Mouse (Mus musculus) kidney, adult 11 months (tissue): ENCODE measurements around the gene Bicc1.
A peak's percentile ranks its signal among the peaks of the same experiment; 100 is the strongest.
"Not testable (repeated sequence)": the region's sequence is repeated elsewhere in the genome, so short reads cannot be mapped to it uniquely, and the experiment has no call there.

Experiments used
- DNase-seq: peaks from one replicate; pipeline ENCODE4 v3.0.0; 2022

The Bicc1 gene

DNA sequence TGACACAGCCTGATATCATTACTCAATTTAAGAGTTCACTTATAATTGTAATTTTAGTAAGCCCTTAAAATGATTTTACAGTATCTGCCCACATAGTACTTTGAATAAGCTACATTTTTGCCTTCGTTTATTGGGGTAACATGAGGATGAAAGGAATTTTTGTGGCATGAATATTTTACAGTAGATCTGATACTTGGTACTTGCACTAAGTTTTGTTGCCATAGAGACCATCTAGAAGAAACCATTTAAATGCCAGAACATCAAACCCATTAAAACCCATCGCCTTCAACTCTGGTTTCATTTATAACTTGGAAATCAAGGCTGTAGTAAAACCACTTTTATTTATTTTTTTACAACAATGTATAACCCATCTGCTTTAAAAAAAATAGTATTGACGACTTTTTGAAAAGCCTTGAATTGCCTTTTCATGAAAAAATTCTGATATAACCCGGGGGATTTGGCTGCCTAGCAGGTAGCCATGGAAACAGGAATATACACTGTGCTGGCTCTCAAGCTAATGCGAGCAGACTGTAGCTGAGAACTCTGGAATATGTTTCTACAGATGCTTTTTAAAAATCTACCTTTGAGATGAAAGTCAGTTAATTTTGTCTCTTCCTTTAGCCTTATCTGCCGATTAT, 165.9 kb downstream of the Bicc1 start:
- no peak for DNase-seq

DNA sequence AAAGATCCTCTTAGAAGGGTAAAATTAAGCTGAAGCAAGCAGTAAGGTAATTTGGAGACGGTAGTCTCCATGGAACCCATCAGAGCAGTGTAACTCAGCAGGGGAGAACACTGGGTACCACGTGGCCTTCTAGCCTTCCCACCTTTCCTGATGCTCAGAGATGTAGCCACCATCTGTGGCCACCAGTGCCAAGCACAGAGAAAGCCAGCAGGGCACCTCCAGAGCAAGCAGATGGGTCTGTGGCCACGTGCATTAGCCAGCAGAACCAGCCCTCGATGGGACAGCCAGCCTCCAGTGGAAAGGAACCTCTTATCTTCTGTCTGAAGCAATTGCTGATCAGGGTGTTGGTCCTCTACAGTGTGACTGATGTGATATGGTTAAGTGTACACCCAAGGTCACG, 172.1 kb downstream of the Bicc1 start:
- DNase-seq, result no peak

DNA sequence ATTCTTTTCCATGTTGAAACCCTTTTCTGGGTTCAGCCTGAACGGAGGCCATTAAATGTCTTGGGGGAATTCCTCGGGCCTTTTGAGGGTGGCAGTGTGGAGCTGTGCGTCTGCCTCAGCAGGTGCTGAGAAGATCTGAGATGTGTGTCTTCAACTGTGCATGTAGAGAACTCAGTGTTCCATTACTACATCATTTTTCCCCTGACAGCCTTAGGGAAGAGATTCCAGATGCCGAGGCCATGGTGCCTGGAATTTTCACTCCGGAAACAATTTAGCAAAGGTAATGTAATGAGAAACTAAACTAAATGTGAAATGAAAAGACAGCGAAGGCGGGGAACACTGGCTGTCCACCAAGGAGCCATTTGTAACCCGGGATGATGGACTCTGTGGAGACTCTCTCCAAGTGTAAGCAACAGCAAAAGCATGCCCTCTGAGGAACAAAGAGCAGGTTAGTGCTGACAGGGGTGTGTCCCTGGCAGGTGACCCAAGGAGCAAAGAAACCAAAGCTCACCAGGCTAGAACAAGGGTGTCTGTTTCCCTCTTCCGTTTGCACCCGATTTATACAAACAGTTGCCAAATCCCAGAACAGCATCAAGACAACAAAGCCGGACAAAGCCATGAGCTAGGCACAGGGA, 176.3 kb downstream of the Bicc1 start:
- no peak for DNase-seq

DNA sequence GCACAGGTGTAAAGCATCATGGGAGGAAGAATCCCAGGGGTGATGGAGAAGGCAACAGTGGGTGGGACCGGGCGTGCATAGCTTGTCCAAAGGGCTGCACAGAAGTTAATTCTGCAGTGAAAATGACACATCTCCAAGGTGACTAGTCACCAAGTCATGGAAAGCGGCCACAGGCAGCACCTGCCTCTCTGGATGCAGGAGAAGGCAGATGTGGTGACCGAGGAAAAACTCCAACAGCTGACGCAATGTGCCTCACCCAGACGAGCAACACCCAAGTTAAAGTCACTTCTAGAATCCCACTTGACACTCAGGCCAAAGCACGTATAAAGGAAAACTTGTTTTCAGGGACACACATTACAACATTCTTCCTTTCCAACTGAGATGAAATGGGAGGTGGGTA, 177.3 kb downstream of the Bicc1 start:
- DNase-seq, result no peak

DNA sequence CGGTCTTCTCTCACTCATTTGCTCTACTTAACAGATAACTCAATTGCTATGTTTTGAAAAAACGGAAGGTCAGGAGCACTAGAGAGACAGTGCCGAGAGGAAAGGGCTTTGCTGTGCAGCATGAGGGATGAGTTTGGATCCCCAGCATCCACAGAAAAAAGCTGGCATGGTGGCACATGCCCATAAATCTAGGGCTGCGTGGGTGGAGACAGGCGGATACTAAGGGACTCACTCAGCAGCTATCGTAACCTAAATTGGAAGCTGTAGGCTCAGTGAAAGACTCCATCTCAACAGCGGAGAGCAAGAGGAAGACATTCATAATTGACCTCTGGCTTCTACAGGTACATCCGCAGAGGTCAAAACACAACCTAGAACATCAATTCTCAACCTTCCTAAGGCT, 179.8 kb downstream of the Bicc1 start:
- DNase-seq, result no peak

DNA sequence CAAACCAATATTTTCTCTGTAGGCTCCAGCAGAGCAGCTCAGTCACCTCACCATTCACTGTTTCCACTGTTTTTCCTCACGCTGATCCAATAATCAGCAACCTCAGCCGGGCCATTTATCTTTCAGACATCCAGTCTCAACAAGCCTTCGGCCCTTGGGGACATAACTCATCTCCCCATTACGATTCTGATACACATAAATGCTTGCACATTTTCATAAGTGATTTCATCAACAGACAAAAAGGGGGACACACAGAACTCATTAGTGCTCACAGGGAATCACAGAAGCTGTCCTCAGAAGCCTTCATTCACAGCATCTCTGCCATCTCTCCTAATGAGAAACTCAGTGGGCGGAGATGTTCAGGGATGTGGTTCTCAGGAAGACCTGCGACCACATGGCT, 182.4 kb downstream of the Bicc1 start:
- DNase-seq, result no peak

DNA sequence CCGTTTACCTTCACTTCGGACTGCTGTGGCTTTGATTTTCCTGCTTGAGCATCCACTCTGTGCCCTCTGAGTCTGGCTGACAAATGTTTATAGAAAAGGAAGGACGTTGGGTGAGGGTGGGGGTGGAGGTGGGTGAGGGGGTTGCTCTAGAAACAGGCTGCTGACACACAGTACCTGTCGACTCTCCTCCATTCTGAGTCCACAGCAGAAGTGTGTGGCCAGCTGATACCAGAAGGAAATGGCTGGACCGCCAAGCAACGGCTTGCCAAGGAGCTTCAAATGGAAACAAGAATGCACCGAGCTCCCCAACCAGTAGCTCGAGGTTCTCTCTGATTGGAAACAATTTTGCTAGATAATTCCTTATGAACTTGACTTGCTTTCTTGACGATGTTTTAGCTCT, 182.9 kb downstream of the Bicc1 start:
- no peak for DNase-seq

DNA sequence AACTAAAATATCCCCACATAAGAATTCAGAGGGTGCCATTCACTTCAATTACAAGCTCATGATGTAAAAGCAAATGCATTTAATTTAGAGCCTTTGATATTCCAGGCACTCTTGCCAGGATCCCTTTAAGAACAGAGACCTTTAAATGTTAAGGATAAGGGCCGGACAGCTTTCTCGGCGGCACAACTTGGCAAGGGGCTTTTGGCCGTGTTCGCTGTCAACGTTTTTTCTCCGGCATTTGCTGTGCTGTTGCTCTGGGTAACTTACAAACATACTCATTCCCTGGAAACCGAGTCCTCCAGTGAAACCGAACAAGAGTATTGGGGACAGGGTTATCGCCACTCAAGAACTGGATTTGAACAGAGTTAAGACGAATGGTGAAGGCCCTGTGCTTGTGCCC, 188.3 kb downstream of the Bicc1 start:
- DNase-seq, result no peak

DNA sequence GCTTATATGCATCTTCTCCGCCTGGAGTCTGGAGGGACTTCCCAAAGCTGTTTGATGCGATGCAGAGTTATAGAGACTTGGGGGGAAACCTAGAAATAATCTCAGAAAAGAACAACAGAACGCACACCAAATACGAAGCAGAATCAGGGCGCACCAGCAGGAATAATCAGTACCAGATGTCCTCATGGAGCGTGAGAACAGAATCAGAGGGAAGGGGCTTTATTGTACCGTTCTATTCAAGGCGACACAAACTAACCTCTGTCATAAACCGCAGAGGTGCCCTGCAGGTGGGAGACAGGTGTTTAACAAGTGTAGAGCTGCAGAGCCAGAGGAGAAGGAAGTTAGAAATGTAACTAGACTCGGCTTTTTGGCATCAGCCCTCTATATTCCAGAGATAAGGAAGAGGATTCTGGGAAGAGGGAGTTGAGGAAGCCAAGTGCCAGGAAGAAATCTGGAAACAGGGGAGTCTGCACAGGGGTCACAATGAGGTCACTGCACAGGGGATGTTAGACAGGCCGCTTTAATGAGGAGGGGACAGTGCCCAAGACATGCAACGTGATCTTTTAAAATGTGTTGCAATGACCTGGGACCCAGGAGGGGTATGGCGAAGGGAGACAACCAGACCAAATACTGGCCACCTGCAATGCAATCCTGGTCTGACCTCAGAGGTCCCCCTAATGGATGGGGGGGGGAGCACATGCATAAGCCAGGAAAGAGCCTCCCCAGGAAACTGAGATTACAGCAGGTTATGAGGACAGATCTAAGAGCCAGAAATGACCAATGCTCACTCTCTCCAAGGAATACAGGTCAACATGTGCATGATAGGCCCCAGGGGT, 190.4 kb downstream of the Bicc1 start:
- no peak for DNase-seq

DNA sequence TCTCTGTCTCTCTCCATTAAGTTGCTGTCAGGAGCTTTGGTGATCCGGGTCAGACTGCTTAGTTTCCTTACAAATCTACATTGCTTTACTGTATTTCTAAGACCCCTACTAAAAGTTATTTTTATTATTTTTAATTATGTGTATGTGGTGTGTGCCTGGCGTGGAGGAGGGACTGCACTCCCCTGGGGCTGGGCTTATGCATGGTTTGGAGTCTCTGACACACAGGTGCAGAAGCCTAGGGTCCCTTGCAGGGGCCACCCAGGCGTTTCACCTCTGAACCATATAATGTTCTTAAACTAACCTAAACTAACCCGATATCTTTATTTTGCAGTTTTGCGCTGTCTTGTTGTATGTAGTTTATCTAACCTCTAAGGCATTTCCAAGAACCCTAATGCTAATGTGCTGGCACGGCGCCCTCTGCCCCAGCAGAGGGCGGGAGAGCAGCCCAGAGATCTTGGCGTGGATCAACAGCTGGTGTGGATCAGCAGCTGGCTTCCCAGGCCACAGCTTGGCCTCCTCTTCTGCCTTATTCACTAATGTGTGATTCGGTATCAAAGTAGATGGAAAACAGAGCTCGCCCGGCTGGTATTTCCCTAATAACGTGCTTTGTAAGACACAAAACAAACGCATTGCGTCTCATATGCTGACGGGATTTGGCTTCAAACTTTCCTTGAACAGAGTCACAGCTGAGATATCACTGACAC, 192.7 kb downstream of the Bicc1 start:
- peak; percentile 68 for DNase-seq

DNA sequence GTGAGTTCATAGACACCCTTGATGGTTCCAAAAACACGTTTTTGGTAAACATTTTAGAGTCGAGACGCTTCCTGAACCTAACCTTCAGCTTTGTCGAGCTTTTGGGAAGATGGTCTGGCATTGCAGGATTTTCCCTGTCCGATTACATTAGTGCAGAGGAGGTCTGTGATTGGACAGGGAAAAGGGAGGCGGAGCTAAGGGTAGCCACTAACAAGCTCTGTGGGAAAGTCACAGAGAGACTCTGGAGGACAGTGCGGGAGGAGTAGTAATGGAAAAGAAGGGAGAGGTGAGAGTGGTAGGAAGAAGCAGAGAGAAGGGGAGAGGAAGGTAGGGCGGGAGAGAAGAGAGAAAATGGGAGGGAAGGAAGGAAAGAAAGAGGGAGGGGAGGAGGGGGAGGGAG, 194.8 kb downstream of the Bicc1 start:
- DNase-seq, result no peak

DNA sequence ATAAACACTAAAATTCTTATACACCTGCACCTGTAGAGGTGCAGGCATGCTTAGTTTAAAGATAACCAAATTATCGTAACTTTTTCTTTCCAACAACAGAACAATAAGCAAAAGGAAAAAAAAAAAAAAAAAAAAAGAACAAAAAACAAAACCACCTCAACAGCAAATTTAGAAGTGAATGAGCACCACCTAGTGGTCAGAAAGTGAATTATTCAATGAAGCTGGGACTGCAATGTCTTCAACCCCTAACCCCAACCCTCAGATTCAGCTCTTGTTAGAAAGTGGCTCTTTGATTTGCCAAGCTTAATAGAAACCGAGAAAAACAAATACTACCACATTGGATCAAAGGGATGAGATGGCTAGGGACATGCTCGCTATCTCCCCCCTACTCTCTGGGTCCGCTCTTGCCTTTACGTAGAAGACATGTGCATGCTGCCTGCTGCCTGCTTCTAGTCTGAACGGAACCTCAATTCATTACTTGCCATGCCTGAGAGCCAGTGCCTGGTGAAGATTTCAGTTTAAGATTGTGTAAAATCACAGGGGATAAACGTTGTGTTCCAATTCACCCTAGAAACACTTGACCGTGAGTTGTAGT, 195.8 kb downstream of the Bicc1 start:
- no peak for DNase-seq

DNA sequence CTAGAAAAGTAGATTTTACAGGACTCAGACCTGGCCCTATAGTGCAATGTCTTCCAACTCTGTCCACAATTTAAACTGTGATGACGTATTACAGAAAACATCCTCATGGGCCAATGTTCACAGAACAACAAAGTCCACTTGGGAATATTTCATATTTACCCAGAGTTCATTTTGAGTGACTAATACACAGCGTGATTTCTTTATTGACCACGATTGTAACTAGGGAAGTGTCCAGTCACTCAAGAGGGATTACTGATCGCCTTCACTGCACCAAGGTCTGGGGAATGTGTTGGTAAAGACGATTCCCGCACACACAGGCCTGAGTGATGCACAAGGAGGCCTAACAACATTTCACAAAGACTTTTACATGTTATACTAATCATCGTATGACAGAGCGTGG, 197.9 kb downstream of the Bicc1 start:
- DNase-seq, result no peak

DNA sequence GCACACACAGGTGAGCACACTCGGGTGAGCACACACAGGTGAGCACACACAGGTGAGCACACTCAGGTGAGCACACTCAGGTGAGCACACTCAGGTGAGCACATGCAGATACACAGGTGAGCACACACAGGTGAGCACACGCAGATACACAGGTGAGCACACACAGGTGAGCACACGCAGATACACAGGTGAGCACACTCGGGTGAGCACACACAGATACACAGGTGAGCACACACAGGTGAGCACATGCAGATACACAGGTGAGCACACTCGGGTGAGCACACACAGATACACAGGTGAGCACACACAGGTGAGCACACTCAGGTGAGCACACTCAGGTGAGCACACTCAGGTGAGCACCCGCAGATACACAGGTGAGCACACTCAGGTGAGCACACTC, 199.1 kb downstream of the Bicc1 start:
- DNase-seq, result not testable (repeated sequence)

DNA sequence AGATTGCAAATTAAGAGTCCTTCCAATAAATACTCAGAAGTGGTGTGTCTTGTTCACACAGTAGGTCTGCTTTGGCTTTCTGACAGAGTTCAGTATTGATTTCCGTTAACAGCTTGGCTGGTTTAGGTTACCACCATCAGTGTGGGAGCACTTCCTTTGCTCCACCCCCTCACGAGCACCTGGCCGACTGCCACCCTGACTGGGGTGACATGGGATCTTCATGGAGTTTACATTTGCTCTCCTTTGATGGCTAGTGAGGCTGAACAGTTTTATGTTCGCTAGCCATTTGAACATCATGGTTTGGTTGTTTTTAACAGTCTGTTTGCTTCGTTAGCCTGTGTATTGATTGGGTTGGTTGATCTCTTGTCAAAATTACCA, 206.7 kb downstream of the Bicc1 start:
- DNase-seq, result no peak

DNA sequence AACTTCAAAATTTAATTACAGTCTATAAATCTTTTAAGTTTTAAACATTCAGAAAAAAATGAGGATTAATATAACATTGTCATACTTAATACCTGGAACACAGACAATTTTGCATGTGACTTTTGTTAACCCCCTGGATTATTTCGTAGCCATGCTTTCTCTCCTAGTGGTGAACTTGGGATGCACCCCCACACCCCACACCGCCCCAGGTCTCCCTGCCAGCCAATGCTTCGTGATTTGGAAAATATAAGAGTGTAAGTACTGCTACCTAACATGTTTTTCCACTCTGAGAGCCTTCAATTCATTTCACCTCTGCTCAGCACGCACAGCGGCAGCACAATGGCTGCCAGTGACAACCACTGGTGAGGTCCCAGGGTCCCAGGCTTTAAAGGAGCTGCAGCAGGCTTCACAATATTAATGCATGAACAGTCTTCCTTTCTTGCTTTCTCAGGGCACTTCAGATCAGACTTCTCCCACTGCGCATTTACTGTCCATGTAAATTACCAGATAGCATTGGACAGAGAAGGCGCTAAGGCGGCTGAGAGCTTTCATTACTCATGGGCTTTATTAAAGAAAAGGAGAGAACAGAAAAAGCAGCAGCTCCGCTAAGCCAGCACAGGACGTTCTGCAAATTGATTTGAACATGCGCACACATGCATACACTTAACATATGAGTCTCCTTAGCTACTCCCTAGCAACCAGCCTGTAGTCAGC, 207.3 kb downstream of the Bicc1 start:
- no peak for DNase-seq

DNA sequence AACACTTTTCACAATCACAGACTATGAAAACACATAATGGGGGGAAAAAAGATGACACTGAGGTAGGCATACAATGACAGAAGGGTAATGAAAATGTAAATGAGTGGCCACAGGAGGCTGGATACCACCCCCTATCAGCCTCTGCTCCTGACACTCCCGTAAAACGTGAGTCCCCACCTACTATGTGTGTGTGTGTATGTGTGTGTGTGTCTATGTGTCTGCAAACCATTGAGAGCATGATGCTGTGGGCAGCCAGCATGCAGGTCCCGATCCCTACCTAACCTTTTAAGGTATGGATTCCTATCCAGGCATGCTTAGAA, 209.4 kb downstream of the Bicc1 start:
- DNase-seq, result no peak

DNA sequence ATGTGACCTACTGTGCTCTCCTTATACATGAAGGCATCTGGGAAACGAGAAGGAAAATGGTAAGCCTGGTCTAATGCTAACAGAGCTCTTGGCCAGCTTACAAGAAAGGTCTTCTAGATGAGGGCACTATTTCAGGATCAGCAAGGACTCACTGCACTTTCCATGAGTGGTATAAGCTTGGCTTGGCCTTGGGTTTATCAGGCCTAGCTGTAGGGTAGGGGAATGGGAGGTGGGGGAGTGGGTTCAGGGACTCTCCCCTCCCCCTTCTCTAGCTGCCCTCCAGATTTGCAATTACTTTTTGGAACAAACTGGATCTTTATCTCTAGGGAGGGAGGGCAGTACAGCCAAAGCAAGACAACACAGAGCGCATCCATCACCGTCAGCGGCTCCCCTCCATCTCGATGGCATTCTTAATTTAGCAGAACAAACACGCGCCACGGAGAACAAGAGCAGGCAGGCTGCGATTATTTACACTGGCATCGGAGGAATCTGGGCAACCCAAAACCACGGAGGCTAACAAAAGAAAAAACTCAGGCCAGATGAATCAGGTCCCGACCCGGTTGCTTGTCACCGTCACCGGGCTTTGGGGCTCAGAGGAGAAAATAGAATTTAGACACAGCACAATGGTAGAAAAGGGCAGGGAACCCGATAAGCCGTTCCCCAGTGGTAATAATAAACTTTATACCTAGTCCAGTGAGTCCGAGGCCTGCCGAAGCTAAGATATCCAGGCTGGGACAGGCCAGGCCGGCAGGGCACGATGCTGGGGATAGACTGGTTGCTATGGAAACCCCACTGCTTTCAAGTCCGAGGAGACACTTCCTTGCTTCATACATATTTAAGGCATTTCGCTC, 210.0 kb downstream of the Bicc1 start:
- no peak for DNase-seq

DNA sequence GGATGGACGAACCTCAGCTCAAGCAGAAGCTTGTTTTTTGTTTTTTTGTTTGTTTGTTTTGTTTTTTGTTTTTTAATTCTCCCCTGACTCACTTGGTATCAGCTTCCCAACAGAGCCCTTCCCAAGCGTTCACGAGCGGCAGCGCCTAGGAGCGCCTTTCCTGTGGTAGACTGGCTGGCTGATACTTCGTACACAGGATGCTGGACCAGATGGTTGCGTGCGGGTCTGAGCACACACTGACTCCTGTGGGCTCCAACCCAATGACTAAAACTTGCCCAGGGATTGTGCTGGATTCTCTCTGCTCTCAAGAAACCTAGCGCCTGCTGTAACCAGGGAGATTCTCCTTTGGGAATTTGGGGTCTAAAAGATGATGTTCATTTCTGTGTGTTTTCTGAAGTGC, 211.2 kb downstream of the Bicc1 start:
- no peak for DNase-seq

DNA sequence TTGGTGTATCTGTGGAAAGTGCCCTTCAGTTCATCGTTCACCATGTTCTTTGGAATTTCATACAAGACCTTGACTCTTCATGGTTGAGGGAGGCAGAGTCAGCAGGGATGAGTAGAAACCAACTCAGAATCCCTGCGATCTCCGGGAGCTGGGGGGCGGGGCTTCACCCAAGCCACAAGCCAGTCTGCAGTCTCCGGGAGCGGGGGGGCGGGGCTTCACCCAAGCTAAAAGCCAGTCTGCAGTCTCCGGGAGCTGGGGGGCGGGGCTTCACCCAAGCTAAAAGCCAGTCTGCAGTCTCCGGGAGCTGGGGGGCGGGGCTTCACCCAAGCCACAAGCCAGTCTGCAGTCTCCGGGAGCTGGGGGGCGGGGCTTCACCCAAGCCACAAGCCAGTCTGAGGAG, 213.4 kb downstream of the Bicc1 start:
- not testable (repeated sequence) for DNase-seq

DNA sequence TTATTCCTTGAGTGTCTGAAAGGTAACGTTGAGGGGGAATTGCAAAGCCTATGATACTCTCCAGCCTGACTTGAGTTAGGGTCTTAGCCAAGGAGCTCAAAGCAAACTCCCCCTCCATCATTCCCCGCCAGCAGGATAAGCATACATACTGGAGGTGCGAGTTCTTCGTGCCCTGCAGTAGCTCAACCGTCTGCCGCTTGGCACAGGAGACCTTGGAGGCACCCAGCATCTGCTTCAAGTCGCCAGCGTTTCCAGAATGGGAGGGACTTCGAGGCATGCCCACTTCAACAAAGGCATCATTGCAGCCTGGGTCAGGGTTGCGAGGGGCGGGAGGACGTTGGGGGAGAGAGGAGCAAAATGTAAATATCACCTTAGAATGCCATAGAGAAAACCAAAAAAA, 214.4 kb downstream of the Bicc1 start:
- DNase-seq, result no peak

DNA sequence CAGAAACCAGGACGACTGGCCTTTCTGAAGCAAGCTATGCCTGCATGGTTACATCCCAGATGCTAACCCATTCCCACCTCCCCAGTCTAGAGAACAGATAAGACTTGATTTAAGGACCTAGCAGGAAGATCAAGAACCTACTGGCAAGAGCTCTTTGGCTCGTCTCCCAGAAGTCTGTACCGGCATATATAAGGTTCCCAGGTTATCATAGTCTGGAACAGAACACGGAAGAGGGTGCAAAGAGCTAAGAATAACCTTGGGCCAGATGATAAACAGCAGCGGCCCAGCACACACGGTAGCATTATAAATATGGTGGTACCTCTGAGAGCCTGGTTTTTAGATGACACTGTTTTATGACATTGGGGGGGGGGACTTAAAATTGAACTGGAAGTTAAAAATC, 217.9 kb downstream of the Bicc1 start:
- DNase-seq, result no peak
